Mouse (Mus musculus): ENCODE results near the gene H2-D1. TPM values are rescaled to one million over a fixed set of nuclear protein-coding genes. Genes with fewer than 3 reads are reported as not detected.
"Not testable (repeated sequence)": the region's sequence is repeated elsewhere in the genome, so short reads cannot be mapped to it uniquely, and the experiment has no call there.

Gene H2-D1
- polyA plus RNA-seq, 1 experiment: 38.3 TPM

- no peaks in the 10 kb centered on the region for H3K36me3 ChIP-seq (ENCODE audit: control insufficient read depth, insufficient read depth)
- H3ac ChIP-seq (ENCODE audit: control insufficient read depth, insufficient read length): no peak overlapping the region
- no peaks in the 10 kb centered on the region for H3K27me3 ChIP-seq (ENCODE audit: control insufficient read depth, insufficient read depth, insufficient read length)
- no peak overlapping the region for H3K4me3 ChIP-seq
- TF ChIP-seq POLR2AphosphoS2 (IDR thresholded peaks at IDR 0.05; ENCODE audit: insufficient read length, low read depth) (no peak), MAX (IDR thresholded peaks at IDR 0.05; ENCODE audit: low read depth) (no peak), E2F4 (IDR thresholded peaks at IDR 0.05; ENCODE audit: insufficient read depth) (no peak), SRF (IDR thresholded peaks at IDR 0.05; ENCODE audit: control insufficient read depth, insufficient read length, low read depth) (no peak), REST (IDR thresholded peaks at IDR 0.05; ENCODE audit: insufficient read depth, insufficient read length) (no peak), CEBPB (IDR thresholded peaks at IDR 0.05; ENCODE audit: insufficient read depth, poor library complexity, severe bottlenecking) (no peak), TCF3 (IDR thresholded peaks at IDR 0.05; ENCODE audit: insufficient read length, low read depth) (no peak), MYOD1 (IDR thresholded peaks at IDR 0.05; ENCODE audit: control insufficient read depth in 1 of 3, insufficient read length in 2 of 3, low read depth in 2 of 3) (no peak), POLR2A (IDR thresholded peaks at IDR 0.05; ENCODE audit: insufficient read length, low read depth) (no peak), MYOG (IDR thresholded peaks at IDR 0.05; ENCODE audit: control insufficient read depth in 1 of 3, insufficient read depth in 1 of 3, insufficient read length in 2 of 3, low read depth in 2 of 3) (no peak)
- no peak overlapping the region for H3K4me2 ChIP-seq (ENCODE audit: low read depth)
- no peaks in the 10 kb centered on the region for H3K79me2 ChIP-seq (ENCODE audit: control insufficient read depth, insufficient read depth)
Observed at GRCm38 (mm10) chr17:35278049-35278448, 15.5 kb downstream of the H2-D1 start.

- H3K4me3 ChIP-seq: no peak overlapping the region
- no peaks in the 10 kb centered on the region for H3K79me2 ChIP-seq (ENCODE audit: control insufficient read depth, insufficient read depth)
- H3ac ChIP-seq (ENCODE audit: control insufficient read depth, insufficient read length): no peak overlapping the region
- H3K4me2 ChIP-seq (ENCODE audit: low read depth): no peak overlapping the region
- H3K36me3 ChIP-seq (ENCODE audit: control insufficient read depth, insufficient read depth): no peaks in the 10 kb centered on the region
- H3K27me3 ChIP-seq (ENCODE audit: control insufficient read depth, insufficient read depth, insufficient read length): no peaks in the 10 kb centered on the region
- TF ChIP-seq TCF3 (IDR thresholded peaks at IDR 0.05; ENCODE audit: insufficient read length, low read depth): no peak
- no peak for TF ChIP-seq POLR2A (IDR thresholded peaks at IDR 0.05; ENCODE audit: insufficient read length, low read depth)
- TF ChIP-seq USF1 (IDR thresholded peaks at IDR 0.05; ENCODE audit: low read depth): no peak
- no peak for TF ChIP-seq CEBPB (IDR thresholded peaks at IDR 0.05; ENCODE audit: insufficient read depth, poor library complexity, severe bottlenecking)
- TF ChIP-seq TCF12 (IDR thresholded peaks at IDR 0.05; ENCODE audit: insufficient read depth, poor library complexity, severe bottlenecking): no peak
- no peak for TF ChIP-seq MYOG (IDR thresholded peaks at IDR 0.05; ENCODE audit: control insufficient read depth in 1 of 3, insufficient read depth in 1 of 3, insufficient read length in 2 of 3, low read depth in 2 of 3)
- no peak for TF ChIP-seq POLR2AphosphoS2 (IDR thresholded peaks at IDR 0.05; ENCODE audit: insufficient read length, low read depth)
- no peak for TF ChIP-seq SRF (IDR thresholded peaks at IDR 0.05; ENCODE audit: control insufficient read depth, insufficient read length, low read depth)
- TF ChIP-seq REST (IDR thresholded peaks at IDR 0.05; ENCODE audit: insufficient read depth, insufficient read length): no peak
- TF ChIP-seq MYOD1 (IDR thresholded peaks at IDR 0.05; ENCODE audit: control insufficient read depth in 1 of 3, insufficient read length in 2 of 3, low read depth in 2 of 3): no peak
- TF ChIP-seq MAX (IDR thresholded peaks at IDR 0.05; ENCODE audit: low read depth): no peak
- TF ChIP-seq E2F4 (IDR thresholded peaks at IDR 0.05; ENCODE audit: insufficient read depth): no peak
Observed at GRCm38 (mm10) chr17:35278957-35279688, 16.6 kb downstream of the H2-D1 start.

DNA sequence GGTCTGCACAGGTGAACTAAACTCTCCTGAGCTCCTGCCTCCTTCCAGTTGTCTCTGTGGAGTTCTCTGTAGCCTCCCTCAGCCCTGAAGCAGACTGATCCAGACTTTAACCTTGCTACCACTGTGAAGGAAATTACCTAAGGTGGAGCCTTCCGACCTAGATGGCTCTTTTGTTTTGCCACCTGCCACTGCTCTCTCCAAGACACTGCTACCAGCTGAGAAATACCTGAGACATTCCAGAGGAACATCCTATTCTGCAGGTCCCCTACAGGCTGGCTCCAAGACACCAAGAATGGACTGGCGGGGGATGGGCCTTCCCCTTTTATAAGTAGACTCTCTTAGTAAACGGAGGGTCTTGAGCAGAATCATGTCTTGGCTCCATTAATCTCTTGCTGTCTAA lies 17.7 kb downstream of the H2-D1 start:
- TF ChIP-seq MAX (IDR thresholded peaks at IDR 0.05; ENCODE audit: low read depth) (no peak), POLR2AphosphoS2 (IDR thresholded peaks at IDR 0.05; ENCODE audit: insufficient read length, low read depth) (no peak), MYOD1 (IDR thresholded peaks at IDR 0.05; ENCODE audit: control insufficient read depth in 1 of 3, insufficient read length in 2 of 3, low read depth in 2 of 3) (no peak), REST (IDR thresholded peaks at IDR 0.05; ENCODE audit: insufficient read depth, insufficient read length) (no peak), E2F4 (IDR thresholded peaks at IDR 0.05; ENCODE audit: insufficient read depth) (no peak), MYOG (IDR thresholded peaks at IDR 0.05; ENCODE audit: control insufficient read depth in 1 of 3, insufficient read depth in 1 of 3, insufficient read length in 2 of 3, low read depth in 2 of 3) (no peak), CEBPB (IDR thresholded peaks at IDR 0.05; ENCODE audit: insufficient read depth, poor library complexity, severe bottlenecking) (no peak), SRF (IDR thresholded peaks at IDR 0.05; ENCODE audit: control insufficient read depth, insufficient read length, low read depth) (no peak), USF1 (IDR thresholded peaks at IDR 0.05; ENCODE audit: low read depth) (no peak), TCF3 (IDR thresholded peaks at IDR 0.05; ENCODE audit: insufficient read length, low read depth) (no peak), TCF12 (IDR thresholded peaks at IDR 0.05; ENCODE audit: insufficient read depth, poor library complexity, severe bottlenecking) (no peak), POLR2A (IDR thresholded peaks at IDR 0.05; ENCODE audit: insufficient read length, low read depth) (no peak)
- H3K4me2 ChIP-seq (ENCODE audit: low read depth): no peak overlapping the region
- H3K4me3 ChIP-seq: no peak overlapping the region
- H3K36me3 ChIP-seq (ENCODE audit: control insufficient read depth, insufficient read depth): no peaks in the 10 kb centered on the region
- no peak overlapping the region for H3ac ChIP-seq (ENCODE audit: control insufficient read depth, insufficient read length)
- no peaks in the 10 kb centered on the region for H3K27me3 ChIP-seq (ENCODE audit: control insufficient read depth, insufficient read depth, insufficient read length)
- no peaks in the 10 kb centered on the region for H3K79me2 ChIP-seq (ENCODE audit: control insufficient read depth, insufficient read depth)

- Histone ChIP-seq H3ac (ENCODE audit: control insufficient read depth, insufficient read length) (no peak overlapping the region), H3K4me3 (no peak overlapping the region), H3K4me2 (ENCODE audit: low read depth) (no peak overlapping the region), H3K79me2 (ENCODE audit: control insufficient read depth, insufficient read depth) (no peaks in the 10 kb centered on the region), H3K36me3 (ENCODE audit: control insufficient read depth, insufficient read depth) (no peaks in the 10 kb centered on the region), H3K27me3 (ENCODE audit: control insufficient read depth, insufficient read depth, insufficient read length) (peaks cover 14% of the 10 kb centered on the region)
- TF ChIP-seq E2F4 (IDR thresholded peaks at IDR 0.05; ENCODE audit: insufficient read depth): no peak
- TF ChIP-seq MAX (IDR thresholded peaks at IDR 0.05; ENCODE audit: low read depth): no peak
- TF ChIP-seq CEBPB (IDR thresholded peaks at IDR 0.05; ENCODE audit: insufficient read depth, poor library complexity, severe bottlenecking): no peak
- no peak for TF ChIP-seq TCF3 (IDR thresholded peaks at IDR 0.05; ENCODE audit: insufficient read length, low read depth)
- TF ChIP-seq MYOD1 (IDR thresholded peaks at IDR 0.05; ENCODE audit: control insufficient read depth in 1 of 3, insufficient read length in 2 of 3, low read depth in 2 of 3): no peak
- no peak for TF ChIP-seq POLR2A (IDR thresholded peaks at IDR 0.05; ENCODE audit: insufficient read length, low read depth)
- TF ChIP-seq TCF12 (IDR thresholded peaks at IDR 0.05; ENCODE audit: insufficient read depth, poor library complexity, severe bottlenecking): no peak
- no peak for TF ChIP-seq USF1 (IDR thresholded peaks at IDR 0.05; ENCODE audit: low read depth)
- no peak for TF ChIP-seq MYOG (IDR thresholded peaks at IDR 0.05; ENCODE audit: control insufficient read depth in 1 of 3, insufficient read depth in 1 of 3, insufficient read length in 2 of 3, low read depth in 2 of 3)
- TF ChIP-seq POLR2AphosphoS2 (IDR thresholded peaks at IDR 0.05; ENCODE audit: insufficient read length, low read depth): no peak
- no peak for TF ChIP-seq SRF (IDR thresholded peaks at IDR 0.05; ENCODE audit: control insufficient read depth, insufficient read length, low read depth)
- TF ChIP-seq REST (IDR thresholded peaks at IDR 0.05; ENCODE audit: insufficient read depth, insufficient read length): no peak
Observed at GRCm38 (mm10) chr17:35285431-35285830, 22.9 kb downstream of the H2-D1 start.

GRCm38 (mm10) chr17:35295796-35296195 lies 33.3 kb downstream of the H2-D1 start:
- not testable (repeated sequence) for H3ac ChIP-seq (ENCODE audit: control insufficient read depth, insufficient read length); H3K36me3 ChIP-seq (ENCODE audit: control insufficient read depth, insufficient read depth); H3K4me3 ChIP-seq; H3K79me2 ChIP-seq (ENCODE audit: control insufficient read depth, insufficient read depth); H3K4me2 ChIP-seq (ENCODE audit: low read depth)
- peaks cover 14% of the 10 kb centered on the region for H3K27me3 ChIP-seq (ENCODE audit: control insufficient read depth, insufficient read depth, insufficient read length)

GRCm38 (mm10) chr17:35300261-35300945 lies 37.9 kb downstream of the H2-D1 start:
- not testable (repeated sequence) for H3ac ChIP-seq (ENCODE audit: control insufficient read depth, insufficient read length); H3K79me2 ChIP-seq (ENCODE audit: control insufficient read depth, insufficient read depth); H3K36me3 ChIP-seq (ENCODE audit: control insufficient read depth, insufficient read depth); H3K4me2 ChIP-seq (ENCODE audit: low read depth); H3K4me3 ChIP-seq
- H3K27me3 ChIP-seq (ENCODE audit: control insufficient read depth, insufficient read depth, insufficient read length): peaks cover 10% of the 10 kb centered on the region

Data from myocyte (in vitro differentiated cells).